Mouse (Mus musculus): ENCODE data around the gene Opcml.

Gene Opcml

GRCm38 (mm10) chr9:27842806-27843205 is 52.2 kb downstream of the Opcml start:
- DNase-seq (ENCODE audit: low spot score): no peak

GRCm38 (mm10) chr9:27871624-27872023 is 81.0 kb downstream of the Opcml start:
- no peak for DNase-seq (ENCODE audit: low spot score)

GRCm38 (mm10) chr9:27889636-27890035 is 99.1 kb downstream of the Opcml start:
- no peak for DNase-seq (ENCODE audit: low spot score)

- no peak for DNase-seq (ENCODE audit: low spot score)
Measured at GRCm38 (mm10) chr9:27917250-27917649, 126.7 kb downstream of the Opcml start.

- DNase-seq (ENCODE audit: low spot score): no peak
Measured at GRCm38 (mm10) chr9:27923495-27923894, 132.9 kb downstream of the Opcml start.

GRCm38 (mm10) chr9:27923945-27924825 is 133.6 kb downstream of the Opcml start:
- DNase-seq (ENCODE audit: low spot score): no peak

- DNase-seq (ENCODE audit: low spot score): no peak
Measured at GRCm38 (mm10) chr9:27925650-27926049, 135.1 kb downstream of the Opcml start.

GRCm38 (mm10) chr9:27937253-27937652 is 146.7 kb downstream of the Opcml start:
- no peak for DNase-seq (ENCODE audit: low spot score)

GRCm38 (mm10) chr9:27937660-27938059 is 147.1 kb downstream of the Opcml start:
- DNase-seq (ENCODE audit: low spot score): no peak

- no peak for DNase-seq (ENCODE audit: low spot score)
Measured at GRCm38 (mm10) chr9:27945323-27946010, 154.9 kb downstream of the Opcml start.

GRCm38 (mm10) chr9:27951110-27951509 is 160.5 kb downstream of the Opcml start:
- DNase-seq (ENCODE audit: low spot score): no peak

- DNase-seq (ENCODE audit: low spot score): no peak
Measured at GRCm38 (mm10) chr9:27961682-27962081, 171.1 kb downstream of the Opcml start.

GRCm38 (mm10) chr9:27963385-27963784 is 172.8 kb downstream of the Opcml start:
- no peak for DNase-seq (ENCODE audit: low spot score)

GRCm38 (mm10) chr9:27964902-27965550 is 174.5 kb downstream of the Opcml start:
- no peak for DNase-seq (ENCODE audit: low spot score)

- no peak for DNase-seq (ENCODE audit: low spot score)
Measured at GRCm38 (mm10) chr9:27968266-27968665, 177.7 kb downstream of the Opcml start.

GRCm38 (mm10) chr9:27972293-27972692 is 181.7 kb downstream of the Opcml start:
- DNase-seq (ENCODE audit: low spot score): no peak

- no peak for DNase-seq (ENCODE audit: low spot score)
Measured at GRCm38 (mm10) chr9:27982576-27982975, 192.0 kb downstream of the Opcml start.

GRCm38 (mm10) chr9:27986604-27987588 is 196.3 kb downstream of the Opcml start:
- DNase-seq (ENCODE audit: low spot score): no peak

GRCm38 (mm10) chr9:27991611-27992010 is 201.0 kb downstream of the Opcml start:
- DNase-seq (ENCODE audit: low spot score): no peak

- no peak for DNase-seq (ENCODE audit: low spot score)
Measured at GRCm38 (mm10) chr9:27996536-27996935, 206.0 kb downstream of the Opcml start.

- no peak for DNase-seq (ENCODE audit: low spot score)
Measured at GRCm38 (mm10) chr9:27998767-27999166, 208.2 kb downstream of the Opcml start.

GRCm38 (mm10) chr9:28003131-28003530 is 212.6 kb downstream of the Opcml start:
- DNase-seq (ENCODE audit: low spot score): no peak

Data from urinary bladder, postnatal 14 days (tissue).